Mouse (Mus musculus): ENCODE measurements around the gene Il18. TPM values are rescaled to one million over a fixed set of nuclear protein-coding genes. Genes with fewer than 3 reads are reported as not detected.

The Il18 gene
- 4.8 and 5.8 TPM in 2 replicates for polyA plus RNA-seq (2012; rRNA removed)

DNA sequence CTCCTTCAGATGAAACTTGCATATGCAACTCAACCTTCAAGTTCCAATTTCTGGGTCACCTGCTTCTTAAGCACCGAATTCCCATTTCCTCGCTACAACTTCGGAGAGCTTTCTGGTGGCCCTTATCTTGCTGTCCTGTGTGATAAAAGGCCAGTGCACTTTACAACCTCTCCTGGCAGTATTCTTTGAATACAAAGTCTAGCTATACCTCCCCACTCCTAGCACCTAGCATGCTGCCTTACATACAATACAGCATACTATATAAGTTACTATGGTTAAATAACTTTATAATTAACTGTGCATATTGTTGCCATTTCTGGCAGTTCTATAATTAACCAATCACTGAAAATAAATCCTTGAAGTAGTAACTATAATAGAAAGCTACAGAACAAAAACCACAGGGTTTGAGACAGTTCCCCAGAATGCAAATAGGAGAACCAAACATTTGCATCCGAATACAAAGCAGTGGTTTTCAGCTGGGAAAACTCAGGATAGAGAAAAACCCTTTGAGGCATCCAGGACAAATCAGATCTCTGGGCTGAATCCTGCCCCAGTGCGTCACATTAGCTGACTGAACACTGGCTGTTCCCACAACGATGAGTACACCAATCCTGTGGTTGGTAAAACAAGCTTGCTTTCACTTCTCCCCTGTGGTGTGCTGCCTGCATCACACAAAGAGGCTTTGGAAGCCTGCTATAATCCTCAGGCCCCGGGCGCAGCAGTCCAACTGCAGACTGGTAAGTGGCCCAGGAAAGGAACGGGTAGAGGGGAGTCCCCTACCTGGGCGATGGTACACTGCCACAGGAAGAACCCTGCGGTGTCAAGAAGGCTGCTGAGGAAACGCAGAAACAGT, at the start of gene Il18:
Gene Il18 (plus strand): TSS at position 587 of the 853 bp plus-strand sequence.

GRCm38 (mm10) chr9:50528293-50528892, 26.2 kb upstream of the Il18 start, which contains the start of gene Pts:
Pts (minus strand) TSS chr9:50528724.

GRCm38 (mm10) chr9:50555094-50555446, 443 bp downstream of the Il18 start, which contains the start of gene Bco2:
Bco2 (minus strand) TSS chr9:50555181.

GRCm38 (mm10) chr9:50561145-50561917, 6.7 kb downstream of the Il18 start, which contains the start of gene Tex12:
Tex12 (minus strand) TSS chr9:50561325.

DNA sequence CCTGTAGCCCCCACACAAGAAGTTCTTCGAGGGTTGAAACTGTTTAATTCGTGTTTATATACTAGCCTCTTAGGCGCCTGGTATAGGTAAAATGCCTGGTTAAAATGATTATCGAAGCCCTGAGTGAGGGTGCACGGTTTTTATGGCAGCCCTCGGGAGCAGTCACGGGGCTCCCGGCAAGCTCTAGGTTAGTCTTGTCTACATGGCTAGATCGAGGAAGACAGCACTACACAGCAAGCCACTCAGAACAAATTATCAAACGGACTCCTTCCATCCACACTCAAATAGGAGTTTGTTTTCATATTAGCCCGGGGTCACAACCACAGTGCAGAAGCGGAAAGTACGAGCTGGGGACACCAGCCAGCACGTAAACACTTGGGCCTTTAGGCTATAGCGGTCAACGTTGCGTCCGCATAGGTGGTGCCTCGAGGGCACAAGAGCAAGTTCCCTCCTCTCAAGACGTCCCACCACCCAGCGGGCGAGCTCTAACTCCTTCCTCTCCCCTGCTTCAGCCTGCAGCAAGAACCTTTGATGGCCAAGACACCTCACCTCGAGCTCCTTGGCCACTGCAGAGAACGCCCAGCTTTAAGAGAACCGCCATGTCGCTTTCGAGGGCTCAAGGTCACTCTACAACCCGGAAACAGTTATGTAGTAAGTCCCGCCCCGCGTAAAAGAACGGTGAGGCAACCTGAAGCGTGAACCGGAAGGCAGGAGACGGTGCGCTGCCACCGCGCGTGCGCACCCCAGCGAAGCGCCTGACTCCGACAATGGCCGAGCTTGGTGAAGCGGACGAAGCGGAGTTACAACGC, 48.8 kb downstream of the Il18 start, which contains the start of the genes Sdhd and Timm8b:
Gene Sdhd (minus strand): TSS at position 624 of the 809 bp plus-strand sequence.
Gene Timm8b (plus strand): TSS at position 722 of the 809 bp plus-strand sequence.

DNA sequence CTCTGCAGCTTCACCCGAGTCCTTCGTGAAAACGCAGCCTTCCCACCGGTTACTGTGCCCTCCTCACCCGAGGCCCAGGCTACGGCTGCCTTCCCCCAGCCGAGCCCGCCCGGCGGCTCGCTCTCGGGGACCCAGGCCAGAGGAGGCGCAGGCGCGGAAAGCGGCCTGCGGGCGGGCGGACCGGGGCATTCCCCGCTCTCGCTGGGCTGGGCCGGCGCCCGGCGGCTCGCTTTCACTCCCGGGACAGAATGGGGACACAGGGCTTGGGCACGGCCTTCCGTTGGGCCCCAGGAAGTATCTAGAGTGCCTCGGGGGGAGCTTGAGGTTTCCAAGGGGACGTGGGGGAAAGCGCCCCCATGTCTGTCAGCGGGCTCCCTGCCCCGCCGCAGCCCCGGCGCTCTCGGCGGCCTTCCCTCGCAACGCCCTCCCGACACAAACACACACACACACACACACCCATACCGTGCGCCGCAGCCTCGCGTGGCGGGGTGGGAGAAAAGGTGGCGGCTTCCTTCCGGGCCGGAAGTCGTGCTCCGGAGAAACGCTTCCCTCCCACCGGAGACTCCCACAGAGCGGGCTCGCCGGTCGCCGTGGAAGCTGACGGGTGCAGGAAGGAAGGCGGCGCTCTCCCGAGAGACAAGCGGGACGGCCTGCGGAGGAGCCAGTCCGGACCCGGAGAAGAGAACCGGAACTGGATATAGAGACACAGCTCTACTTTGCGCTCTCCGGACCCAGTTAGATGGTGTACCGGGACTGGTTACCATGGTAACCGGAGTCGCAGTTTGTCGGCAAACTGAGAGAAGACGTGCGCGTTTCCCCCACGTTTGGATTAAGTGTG, 62.4 kb downstream of the Il18 start, which contains the start of the genes Pih1d2 and Nkapd1:
Gene Pih1d2 (plus strand): TSS at position 556 of the 838 bp plus-strand sequence.
Gene Nkapd1 (minus strand): TSS at position 699 of the 838 bp plus-strand sequence.

Other genes with a start within 250 kb of the Il18 start
- 60.1 and 89.1 TPM in 2 replicates for gene Rpl10-ps3, start 209.9 kb upstream of the Il18 start, polyA plus RNA-seq (2012; rRNA removed)
- 0.17 and 0.23 TPM in 2 replicates for gene Plet1, start 60.3 kb upstream of the Il18 start, polyA plus RNA-seq (2012; rRNA removed)
- 23.3 and 25.3 TPM in 2 replicates for gene Pts, start 26.1 kb upstream of the Il18 start, polyA plus RNA-seq (2012; rRNA removed)
- gene Bco2, start 354 bp downstream of the Il18 start, polyA plus RNA-seq (2012; rRNA removed), result 0.21 and 0.35 TPM in 2 replicates
- gene Tex12, start 6.5 kb downstream of the Il18 start, polyA plus RNA-seq (2012; rRNA removed), result not detected in 2 replicates
- gene Sdhd, start 49.0 kb downstream of the Il18 start, polyA plus RNA-seq (2012; rRNA removed), result 159 and 197 TPM in 2 replicates
- 155 and 158 TPM in 2 replicates for gene Timm8b, start 49.1 kb downstream of the Il18 start, polyA plus RNA-seq (2012; rRNA removed)
- gene Pih1d2, start 62.5 kb downstream of the Il18 start, polyA plus RNA-seq (2012; rRNA removed), result 0.81 and 1.0 TPM in 2 replicates
- 5.2 and 5.3 TPM in 2 replicates for gene Nkapd1, start 62.6 kb downstream of the Il18 start, polyA plus RNA-seq (2012; rRNA removed)
- gene Dlat, start 105.0 kb downstream of the Il18 start, polyA plus RNA-seq (2012; rRNA removed), result 15.2 and 15.3 TPM in 2 replicates
- gene Dixdc1, start 184.7 kb downstream of the Il18 start, polyA plus RNA-seq (2012; rRNA removed), result 0.62 and 0.83 TPM in 2 replicates
- gene 2310030G06Rik, start 191.7 kb downstream of the Il18 start, polyA plus RNA-seq (2012; rRNA removed), result 1.9 and 2.2 TPM in 2 replicates
- gene Cryab, start 196.5 kb downstream of the Il18 start, polyA plus RNA-seq (2012; rRNA removed), result 1.8 and 3.2 TPM in 2 replicates
- gene Hspb2, start 197.5 kb downstream of the Il18 start, polyA plus RNA-seq (2012; rRNA removed), result 0.22 and 1.2 TPM in 2 replicates
- gene Fdxacb1, start 213.4 kb downstream of the Il18 start, polyA plus RNA-seq (2012; rRNA removed), result 5.0 and 5.7 TPM in 2 replicates
- gene Alg9, start 220.2 kb downstream of the Il18 start, polyA plus RNA-seq (2012; rRNA removed), result 9.5 and 10.7 TPM in 2 replicates
- 10.6 and 13.0 TPM in 2 replicates for gene 1110032A03Rik, start 220.7 kb downstream of the Il18 start, polyA plus RNA-seq (2012; rRNA removed)

Measured in liver, embryonic 14 days (tissue).